Mouse (Mus musculus) retina, adult 2 months (tissue): ENCODE results near the gene Ccnjl.

Experiments used
- DNase-seq: peaks from one replicate; pipeline ENCODE4 v3.0.0-alpha.2; 2012; ENCODE audit warnings: low read depth, low spot score

The Ccnjl gene

DNA sequence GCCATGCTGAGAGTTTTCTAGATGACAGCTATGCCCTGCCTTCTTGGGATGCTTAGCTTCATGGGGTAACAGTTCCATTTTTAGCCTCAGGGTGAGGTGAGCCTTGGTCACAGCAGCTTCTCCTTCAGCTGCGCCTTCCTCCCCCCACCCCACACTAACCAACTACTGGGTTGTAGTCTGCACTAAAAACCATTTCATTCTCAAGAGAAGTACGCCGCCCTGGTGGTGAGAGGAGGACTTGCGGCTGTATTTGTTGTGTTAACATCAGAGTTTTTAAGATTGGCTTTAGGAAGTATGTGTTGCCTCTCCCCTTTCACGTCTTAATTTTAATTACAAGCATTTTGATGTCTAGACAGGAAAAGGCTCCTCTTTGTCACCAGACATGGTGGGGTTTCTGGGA, 39.7 kb downstream of the Ccnjl start:
- no peak for DNase-seq

DNA sequence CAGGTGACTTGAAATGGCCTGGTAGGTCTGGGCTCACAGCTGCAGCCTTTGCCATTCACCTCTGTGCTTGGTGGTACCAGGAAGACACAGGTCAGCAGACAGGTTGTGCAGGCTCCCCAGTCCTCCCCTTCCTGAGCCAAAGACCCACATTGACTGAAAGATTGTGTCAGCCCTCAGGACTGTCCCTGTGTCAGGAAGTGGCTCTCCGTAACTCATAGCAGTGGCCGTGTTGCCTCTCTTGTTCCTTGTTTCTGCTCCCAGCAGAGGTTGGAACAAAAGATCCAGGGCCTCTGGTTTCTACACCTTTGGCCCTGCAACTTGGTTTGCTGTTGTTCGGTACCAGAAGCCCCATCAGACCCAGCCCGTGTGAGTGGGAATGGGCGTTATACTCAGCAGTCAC, 40.6 kb downstream of the Ccnjl start:
- no peak for DNase-seq

- peak; percentile 45 for DNase-seq
Measured at GRCm38 (mm10) chr11:43569595-43569994, 41.0 kb downstream of the Ccnjl start.

GRCm38 (mm10) chr11:43575061-43575375, 46.4 kb downstream of the Ccnjl start:
- DNase-seq, result no peak

- DNase-seq, result no peak
Measured at GRCm38 (mm10) chr11:43575376-43576151, 47.0 kb downstream of the Ccnjl start.

- no peak for DNase-seq
Measured at GRCm38 (mm10) chr11:43577713-43578478, 49.3 kb downstream of the Ccnjl start.

GRCm38 (mm10) chr11:43585211-43586005, 56.8 kb downstream of the Ccnjl start:
- no peak for DNase-seq

DNA sequence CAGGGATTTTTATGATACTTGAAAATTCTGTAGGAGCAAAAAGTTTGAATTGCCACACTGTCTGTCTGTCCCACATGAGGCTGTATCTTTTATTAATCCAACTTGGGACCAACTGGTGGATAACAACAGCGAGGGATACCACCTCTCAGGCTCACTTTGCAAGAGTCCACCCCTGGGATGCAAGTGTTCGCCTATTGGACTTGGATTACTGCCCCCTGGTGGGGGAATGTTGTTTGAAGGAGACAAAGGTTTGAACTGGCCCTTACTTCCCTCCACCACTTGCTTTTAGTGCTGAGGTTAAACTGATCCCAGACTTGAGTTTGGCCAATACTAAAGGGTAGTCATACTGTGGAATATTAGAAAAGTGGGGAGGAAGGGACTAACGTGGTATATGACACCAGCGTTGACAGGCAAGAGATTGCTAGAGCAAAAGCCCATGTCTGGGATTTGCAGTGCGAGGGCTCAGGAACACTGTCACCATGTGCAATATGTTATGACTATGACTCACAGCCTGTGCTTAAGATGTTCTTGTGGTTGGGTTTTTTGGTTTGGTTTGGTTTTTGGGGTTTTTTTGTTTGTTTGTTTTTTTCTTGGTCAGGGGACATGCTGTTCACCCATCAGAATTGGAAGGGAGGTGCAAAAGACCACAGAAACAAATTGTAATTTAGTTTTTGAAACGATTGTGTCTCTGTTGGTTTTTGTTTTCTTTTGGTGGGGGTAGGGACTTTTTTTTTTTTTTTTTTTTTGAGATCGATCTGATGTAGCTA, 57.9 kb downstream of the Ccnjl start, which contains the start of gene 4933415A04Rik:
Gene 4933415A04Rik, plus strand, starts transcription at position 717 of the 767 bp plus-strand sequence.
- peak; percentile 33 for DNase-seq

GRCm38 (mm10) chr11:43589530-43590072, 61.0 kb downstream of the Ccnjl start:
- DNase-seq, result no peak

DNA sequence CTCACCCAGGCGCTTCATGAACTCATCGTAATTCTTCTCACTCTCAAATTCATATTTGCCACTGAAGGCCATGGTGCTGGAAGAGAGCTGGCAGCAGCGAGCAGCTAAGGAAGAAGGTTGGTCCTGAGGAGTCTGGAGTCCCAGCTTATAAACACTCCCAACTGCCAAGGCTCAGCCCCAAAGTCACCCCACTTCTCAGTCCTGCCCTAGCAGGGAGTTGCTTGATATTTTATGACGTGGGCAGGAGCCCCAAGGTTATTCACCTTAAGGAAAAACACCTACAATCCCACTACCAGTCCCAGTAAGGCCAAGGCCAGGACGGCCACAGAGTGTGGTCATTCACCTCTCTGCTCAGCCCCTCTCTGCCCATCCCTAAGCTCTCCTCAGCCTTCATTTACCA, 72.9 kb downstream of the Ccnjl start, which contains the start of gene Fabp6:
Gene Fabp6, minus strand, starts transcription at position 101 of the 400 bp plus-strand sequence.
- DNase-seq, result no peak

DNA sequence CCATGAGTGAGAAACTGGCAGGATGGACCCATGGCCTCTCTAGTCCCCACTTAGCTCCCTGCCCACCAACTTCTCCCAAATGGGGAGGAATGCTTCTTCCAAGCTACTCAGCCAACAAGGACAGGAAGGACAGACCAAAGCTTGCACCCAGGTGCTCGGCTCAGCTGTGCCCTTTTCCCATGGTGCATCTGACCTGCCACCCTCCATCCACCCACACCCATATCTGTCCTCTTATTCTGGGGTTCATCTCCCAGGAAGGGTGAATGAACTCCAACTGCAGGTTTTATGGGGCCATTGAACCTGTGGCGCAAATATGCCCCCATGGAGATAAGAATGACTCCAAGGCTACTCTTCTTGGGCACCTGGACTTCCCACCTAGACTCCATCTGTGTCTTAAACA, 75.6 kb downstream of the Ccnjl start:
- DNase-seq, result no peak

DNA sequence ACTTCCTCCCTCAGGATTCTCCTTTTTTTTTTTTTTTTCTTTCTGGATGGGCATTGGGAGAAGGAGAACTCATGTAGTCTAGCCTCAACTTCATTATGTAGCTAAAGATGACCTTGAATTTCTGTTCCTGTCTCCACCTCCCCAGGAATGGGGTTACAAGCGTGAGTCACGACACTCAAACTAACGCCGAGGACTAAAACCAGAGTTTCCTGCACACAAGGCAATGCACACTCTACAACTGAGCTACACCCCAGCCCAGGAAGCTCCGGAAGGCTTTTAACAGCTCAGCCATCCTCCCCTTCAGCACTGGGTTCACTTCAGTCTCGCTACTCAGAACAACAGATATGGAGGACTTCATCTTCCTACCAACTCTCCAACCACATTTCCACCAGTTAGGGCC, 76.3 kb downstream of the Ccnjl start:
- DNase-seq, result no peak

DNA sequence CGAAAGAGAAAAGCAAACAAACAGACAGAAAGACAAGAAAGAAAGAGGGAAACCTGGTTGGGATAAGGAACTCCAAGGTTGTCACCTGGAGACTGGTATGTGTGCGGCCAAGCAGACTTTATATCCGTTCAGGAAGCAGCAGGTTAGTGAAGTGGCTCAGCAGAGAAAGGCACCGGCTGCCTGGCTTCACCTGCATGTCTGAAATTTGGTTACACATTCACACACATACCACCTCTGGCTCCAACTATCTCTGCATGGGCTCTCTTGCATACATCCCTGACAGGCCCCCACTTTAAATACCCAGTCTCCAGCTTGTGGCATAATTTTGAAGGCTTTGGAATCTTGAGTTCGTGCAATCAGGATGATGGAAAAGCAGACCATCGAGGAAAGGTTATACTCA, 77.3 kb downstream of the Ccnjl start:
- DNase-seq, result no peak

DNA sequence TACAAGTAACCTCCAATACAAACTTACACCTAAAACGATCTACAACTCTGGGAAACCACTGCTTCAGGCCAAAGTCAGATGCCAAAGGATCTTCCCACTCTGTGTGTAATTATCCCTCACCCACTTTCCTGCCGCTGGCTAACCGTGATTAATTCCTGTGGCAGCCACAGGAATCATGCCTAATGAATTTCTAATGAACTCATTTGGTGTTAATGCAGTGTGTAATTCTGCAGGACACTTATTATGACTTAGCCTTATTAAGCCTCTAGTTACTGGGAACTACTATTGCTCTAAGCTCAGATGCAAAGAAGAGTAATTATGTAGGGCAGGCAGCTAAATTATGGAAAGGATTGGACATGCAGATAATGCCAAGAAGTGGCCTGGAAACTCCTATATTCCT, 79.9 kb downstream of the Ccnjl start:
- no peak for DNase-seq

- no peak for DNase-seq
Measured at GRCm38 (mm10) chr11:43610006-43610661, 81.5 kb downstream of the Ccnjl start.

- no peak for DNase-seq
Measured at GRCm38 (mm10) chr11:43610662-43611033, 82.1 kb downstream of the Ccnjl start.

GRCm38 (mm10) chr11:43612834-43613488, 84.4 kb downstream of the Ccnjl start:
- peak; percentile 61 for DNase-seq

- DNase-seq, result no peak
Measured at GRCm38 (mm10) chr11:43617924-43618323, 89.3 kb downstream of the Ccnjl start.

GRCm38 (mm10) chr11:43618403-43618802, 89.8 kb downstream of the Ccnjl start:
- no peak for DNase-seq

- no peak for DNase-seq
Measured at GRCm38 (mm10) chr11:43621769-43622168, 93.2 kb downstream of the Ccnjl start.
